Mouse (Mus musculus): ENCODE measurements around the gene A930002H24Rik. TPM values are rescaled to one million over a fixed set of nuclear protein-coding genes. Genes with fewer than 3 reads are reported as not detected.

Gene A930002H24Rik
- not detected for polyA plus RNA-seq (2014; fragmentation: Illumina TruSeq; extraction: RNeasy Lipid Tissue Mini Kit (QIAGEN cat#74804); ENCODE audit: low replicate concordance)

DNA sequence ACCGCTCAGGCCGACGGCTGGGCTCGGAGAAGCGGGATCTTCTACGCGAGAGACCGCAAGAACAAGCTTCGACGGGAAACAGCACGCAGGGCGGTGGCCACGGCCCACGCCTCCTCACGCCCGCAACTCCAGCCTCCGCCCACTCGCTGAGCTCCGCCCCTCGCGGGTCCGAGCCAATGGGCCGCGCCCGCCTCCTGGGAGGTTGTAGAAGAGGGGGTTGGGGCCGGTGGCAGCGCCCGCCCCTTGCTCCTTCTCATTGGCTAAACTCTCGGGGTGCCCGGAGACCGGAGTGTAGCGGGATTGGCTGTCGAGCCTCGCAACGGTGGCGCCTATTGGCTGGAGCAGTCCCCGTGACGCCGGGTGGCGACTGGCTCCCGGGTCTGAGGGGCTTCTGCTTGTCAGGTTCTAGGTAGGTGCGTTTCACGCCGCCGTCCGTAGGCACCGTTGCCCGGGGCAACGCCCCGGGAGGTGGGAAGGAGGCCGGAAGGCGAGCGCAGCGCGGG, at the start of gene A930002H24Rik:
A930002H24Rik (minus strand) TSS at position 145 of the 503 bp plus-strand sequence.

DNA sequence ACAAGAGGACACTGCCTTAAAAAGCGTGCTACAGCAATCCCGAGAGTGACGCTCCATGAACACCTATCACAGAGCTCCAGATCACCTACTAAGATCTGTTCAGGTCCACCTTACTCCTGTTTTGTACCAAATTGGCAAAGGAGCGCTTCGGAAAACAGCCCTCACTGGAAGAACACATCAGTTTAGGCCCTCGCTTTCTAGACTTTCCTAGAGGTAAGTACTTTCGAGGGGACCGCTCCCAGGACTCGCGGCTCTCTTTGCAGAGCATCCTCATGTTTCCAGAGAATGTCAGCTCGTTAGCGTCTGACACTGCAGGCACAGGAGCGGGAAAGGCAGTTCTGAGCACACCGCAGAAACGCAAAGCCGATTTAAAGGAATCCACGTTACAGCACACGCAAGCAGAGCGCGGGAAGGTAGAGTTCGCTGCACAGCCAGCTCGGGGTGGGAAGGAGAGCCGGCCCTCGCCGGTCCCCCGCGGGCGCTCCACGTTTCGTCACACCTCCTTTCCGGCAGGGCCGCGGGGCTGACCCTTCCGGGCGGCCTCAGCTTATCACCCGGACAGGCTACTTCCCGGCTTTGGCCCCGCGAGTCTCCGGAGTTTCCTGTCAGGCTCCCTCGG, 470 bp downstream of the A930002H24Rik start, which contains the start of gene Fer:
Fer (plus strand) TSS at position 51 of the 619 bp plus-strand sequence.

Other genes with a start within 250 kb of the A930002H24Rik start
- gene Fer, start 729 bp downstream of the A930002H24Rik start, polyA plus RNA-seq (2014; fragmentation: Illumina TruSeq; extraction: RNeasy Lipid Tissue Mini Kit (QIAGEN cat#74804); ENCODE audit: low replicate concordance), result 14.7 TPM

Data from small intestine, adult 10 weeks (tissue).